Mouse (Mus musculus) liver, adult (tissue): ENCODE measurements around the gene Mlxip.

Experiments
- GATA4 ChIP-seq: IDR thresholded peaks from 2 replicates; pipeline ENCODE4 v1.6.1; 2014; ENCODE audit warnings: mild to moderate bottlenecking, low read length; ENCODE audit not compliant: insufficient replicate concordance

Mlxip gene

GRCm38 (mm10) chr5:123394303-123394956 is at the start of gene Mlxip:
Gene Mlxip (plus strand): TSS chr5:123394798.
- TF ChIP-seq GATA4, result 0 out of 2 replicates have a peak, but pooled peaks have one; percentile 10

- no peak for TF ChIP-seq GATA4
Measured at GRCm38 (mm10) chr5:123344963-123345852, 49.4 kb upstream of the Mlxip start.

GRCm38 (mm10) chr5:123345853-123346654 is 48.5 kb upstream of the Mlxip start:
- TF ChIP-seq GATA4, result no peak

- TF ChIP-seq GATA4, result no peak
Measured at GRCm38 (mm10) chr5:123346701-123347270, 47.8 kb upstream of the Mlxip start.

GRCm38 (mm10) chr5:123347985-123348384 is 46.6 kb upstream of the Mlxip start:
- no peak for TF ChIP-seq GATA4

GRCm38 (mm10) chr5:123350386-123350785 is 44.2 kb upstream of the Mlxip start:
- TF ChIP-seq GATA4, result no peak

GRCm38 (mm10) chr5:123355918-123356317 is 38.7 kb upstream of the Mlxip start:
- TF ChIP-seq GATA4, result no peak

GRCm38 (mm10) chr5:123357253-123357652 is 37.3 kb upstream of the Mlxip start:
- TF ChIP-seq GATA4, result no peak

GRCm38 (mm10) chr5:123359431-123359830 is 35.2 kb upstream of the Mlxip start:
- TF ChIP-seq GATA4, result no peak

- no peak for TF ChIP-seq GATA4
Measured at GRCm38 (mm10) chr5:123362911-123363310, 31.7 kb upstream of the Mlxip start.

GRCm38 (mm10) chr5:123364302-123364971 is 30.2 kb upstream of the Mlxip start:
- TF ChIP-seq GATA4, result no peak

GRCm38 (mm10) chr5:123368869-123369488 is 25.6 kb upstream of the Mlxip start:
- TF ChIP-seq GATA4, result no peak

- no peak for TF ChIP-seq GATA4
Measured at GRCm38 (mm10) chr5:123370049-123370448, 24.5 kb upstream of the Mlxip start.

GRCm38 (mm10) chr5:123375262-123375661 is 19.3 kb upstream of the Mlxip start:
- no peak for TF ChIP-seq GATA4
